Mouse (Mus musculus): ENCODE data around the gene Fzd9. TPM values are rescaled to one million over a fixed set of nuclear protein-coding genes. Genes with fewer than 3 reads are reported as not detected.

Fzd9 gene
- total and polyA plus RNA-seq, 2 experiments from 2014 or later: 2.4 to 3.3 TPM

DNA sequence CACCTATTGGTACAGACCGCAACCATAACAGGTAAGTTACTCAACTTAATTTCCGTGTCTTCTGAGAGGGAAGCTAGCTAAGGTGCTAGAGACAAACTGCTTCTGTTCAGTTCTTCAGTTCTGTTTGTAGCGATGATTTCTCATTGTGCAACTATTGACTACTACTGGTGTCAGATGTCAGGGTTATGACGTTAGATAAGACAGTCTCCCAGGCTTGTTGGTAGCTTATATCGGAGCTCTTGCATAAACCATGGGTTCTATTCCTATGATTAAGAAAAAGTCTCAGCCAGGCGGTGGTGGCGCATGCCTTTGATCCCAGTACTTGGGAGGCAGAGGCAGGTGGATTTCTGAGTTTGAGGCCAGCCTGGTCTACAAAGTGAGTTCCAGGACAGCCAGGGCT is 29.0 kb downstream of the Fzd9 start:
- Histone ChIP-seq H3K4me3 (ENCODE audit: low read depth, low read length) (no peak overlapping the region), H3K9me3 (replicated peaks; ENCODE audit: control insufficient read depth, low read length) (no peaks in the 10 kb centered on the region), H3K27me3 (ENCODE audit: control insufficient read depth, insufficient read depth, low read length) (no peaks in the 10 kb centered on the region), H3K4me1 (ENCODE audit: control insufficient read depth, insufficient read depth) (no peaks in the 10 kb centered on the region), H3K9ac (replicated peaks; ENCODE audit: low read depth, low read length) (no peak overlapping the region), H3K27ac (ENCODE audit: low read depth) (no peak overlapping the region), H3K4me2 (ENCODE audit: low read depth, low read length) (no peak overlapping the region), H3K36me3 (replicated peaks; ENCODE audit: control insufficient read depth, insufficient read depth, low read length) (peaks cover 82% of the 10 kb centered on the region)
- ATAC-seq (ENCODE audit: insufficient read depth, low read depth) (no peak), DNase-seq (ENCODE audit: low spot score) (no peak)
- 86% methylated on average over 7 of the region's 7 CpGs for WGBS
- TF ChIP-seq EP300 (IDR thresholded peaks at IDR 0.05; ENCODE audit: low read depth): no peak
- no peak for TF ChIP-seq CTCF (IDR thresholded peaks at IDR 0.05; ENCODE audit: low read depth)

DNA sequence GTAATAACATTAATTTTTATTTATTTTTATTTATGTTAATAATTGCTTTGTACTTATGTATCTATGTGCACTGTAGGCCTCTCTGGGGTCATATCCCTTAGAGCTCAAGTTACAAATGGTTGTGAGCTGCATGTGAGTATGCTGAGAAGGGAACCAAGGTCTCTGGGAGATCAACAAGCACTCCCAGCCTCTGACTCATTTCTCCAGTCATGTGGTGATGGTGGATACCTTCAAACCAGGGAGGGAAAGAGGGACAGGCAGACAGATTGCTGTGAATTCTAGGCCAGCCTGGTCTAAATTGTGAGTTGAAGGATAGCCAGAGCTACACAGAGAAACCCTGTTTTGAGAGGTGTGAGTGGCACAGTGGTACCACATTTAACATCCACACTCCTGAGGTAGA is 30.1 kb downstream of the Fzd9 start:
- TF ChIP-seq CTCF (IDR thresholded peaks at IDR 0.05; ENCODE audit: low read depth) (no peak), EP300 (IDR thresholded peaks at IDR 0.05; ENCODE audit: low read depth) (no peak)
- Histone ChIP-seq H3K36me3 (replicated peaks; ENCODE audit: control insufficient read depth, insufficient read depth, low read length) (peaks cover 84% of the 10 kb centered on the region), H3K4me3 (ENCODE audit: low read depth, low read length) (no peak overlapping the region), H3K4me2 (ENCODE audit: low read depth, low read length) (no peak overlapping the region), H3K4me1 (ENCODE audit: control insufficient read depth, insufficient read depth) (no peaks in the 10 kb centered on the region), H3K9ac (replicated peaks; ENCODE audit: low read depth, low read length) (no peak overlapping the region), H3K9me3 (replicated peaks; ENCODE audit: control insufficient read depth, low read length) (no peaks in the 10 kb centered on the region), H3K27me3 (ENCODE audit: control insufficient read depth, insufficient read depth, low read length) (no peaks in the 10 kb centered on the region), H3K27ac (ENCODE audit: low read depth) (no peak overlapping the region)
- DNase-seq (ENCODE audit: low spot score): no peak
- no peak for ATAC-seq (ENCODE audit: insufficient read depth, low read depth)

DNA sequence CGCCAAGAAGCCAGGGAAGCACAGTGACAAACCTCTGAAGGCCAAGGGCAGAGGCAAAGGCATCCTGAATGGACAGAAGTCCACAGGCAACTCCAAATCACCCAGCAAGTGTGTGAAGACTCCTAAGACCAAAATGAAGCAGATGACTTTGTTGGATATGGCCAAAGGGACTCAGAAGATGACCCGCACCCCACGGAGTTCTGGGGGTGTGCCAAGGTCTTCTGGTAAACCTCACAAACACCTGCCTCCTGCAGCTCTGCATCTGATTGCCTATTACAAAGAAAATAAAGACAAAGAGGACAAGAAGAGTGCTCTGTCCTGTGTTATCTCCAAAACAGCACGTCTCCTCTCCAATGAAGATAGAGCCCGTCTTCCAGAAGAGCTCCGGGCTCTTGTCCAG is 34.2 kb downstream of the Fzd9 start:
- H3K27ac ChIP-seq (ENCODE audit: low read depth): no peak overlapping the region
- peaks cover 91% of the 10 kb centered on the region for H3K36me3 ChIP-seq (replicated peaks; ENCODE audit: control insufficient read depth, insufficient read depth, low read length)
- 45% methylated on average over 6 of the region's 6 CpGs for WGBS
- no peak overlapping the region for H3K4me2 ChIP-seq (ENCODE audit: low read depth, low read length)
- H3K4me1 ChIP-seq (ENCODE audit: control insufficient read depth, insufficient read depth): no peaks in the 10 kb centered on the region
- no peaks in the 10 kb centered on the region for H3K27me3 ChIP-seq (ENCODE audit: control insufficient read depth, insufficient read depth, low read length)
- ATAC-seq (ENCODE audit: insufficient read depth, low read depth) (no peak), DNase-seq (ENCODE audit: low spot score) (no peak)
- TF ChIP-seq CTCF (IDR thresholded peaks at IDR 0.05; ENCODE audit: low read depth): no peak
- no peak for TF ChIP-seq EP300 (IDR thresholded peaks at IDR 0.05; ENCODE audit: low read depth)
- H3K4me3 ChIP-seq (ENCODE audit: low read depth, low read length): no peak overlapping the region
- H3K9ac ChIP-seq (replicated peaks; ENCODE audit: low read depth, low read length): no peak overlapping the region
- H3K9me3 ChIP-seq (replicated peaks; ENCODE audit: control insufficient read depth, low read length): no peaks in the 10 kb centered on the region

DNA sequence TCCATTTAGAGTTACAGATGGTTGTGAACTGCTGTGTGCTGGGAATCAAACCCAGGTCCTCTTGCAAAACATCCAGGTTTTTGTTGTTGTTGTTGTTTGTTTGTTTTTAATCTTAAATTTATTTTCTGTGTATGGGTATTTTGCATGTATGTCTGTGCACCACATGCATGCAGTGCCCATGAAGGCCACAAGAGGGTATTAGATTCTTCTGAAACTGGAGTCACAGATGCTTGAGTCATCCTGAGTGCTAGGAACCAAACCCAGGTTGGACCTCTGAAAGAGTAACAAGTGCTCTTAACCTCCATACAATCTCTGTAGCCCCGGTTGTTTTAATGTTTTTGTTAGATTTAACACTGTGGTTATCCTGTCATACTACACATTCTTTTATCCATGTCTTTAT is 42.8 kb downstream of the Fzd9 start:
- Histone ChIP-seq H3K9ac (replicated peaks; ENCODE audit: low read depth, low read length) (no peak overlapping the region), H3K27ac (ENCODE audit: low read depth) (no peak overlapping the region), H3K4me1 (ENCODE audit: control insufficient read depth, insufficient read depth) (no peaks in the 10 kb centered on the region), H3K36me3 (replicated peaks; ENCODE audit: control insufficient read depth, insufficient read depth, low read length) (peaks cover 90% of the 10 kb centered on the region), H3K4me3 (ENCODE audit: low read depth, low read length) (no peak overlapping the region), H3K4me2 (ENCODE audit: low read depth, low read length) (no peak overlapping the region), H3K9me3 (replicated peaks; ENCODE audit: control insufficient read depth, low read length) (no peaks in the 10 kb centered on the region), H3K27me3 (ENCODE audit: control insufficient read depth, insufficient read depth, low read length) (no peaks in the 10 kb centered on the region)
- ATAC-seq (ENCODE audit: insufficient read depth, low read depth): no peak
- TF ChIP-seq EP300 (IDR thresholded peaks at IDR 0.05; ENCODE audit: low read depth) (no peak), CTCF (IDR thresholded peaks at IDR 0.05; ENCODE audit: low read depth) (peak; percentile 20; the same call in 1 of the 2 replicates)
- WGBS: 94% methylated on average over 1 of the region's 1 CpGs
- DNase-seq (ENCODE audit: low spot score): no peak

DNA sequence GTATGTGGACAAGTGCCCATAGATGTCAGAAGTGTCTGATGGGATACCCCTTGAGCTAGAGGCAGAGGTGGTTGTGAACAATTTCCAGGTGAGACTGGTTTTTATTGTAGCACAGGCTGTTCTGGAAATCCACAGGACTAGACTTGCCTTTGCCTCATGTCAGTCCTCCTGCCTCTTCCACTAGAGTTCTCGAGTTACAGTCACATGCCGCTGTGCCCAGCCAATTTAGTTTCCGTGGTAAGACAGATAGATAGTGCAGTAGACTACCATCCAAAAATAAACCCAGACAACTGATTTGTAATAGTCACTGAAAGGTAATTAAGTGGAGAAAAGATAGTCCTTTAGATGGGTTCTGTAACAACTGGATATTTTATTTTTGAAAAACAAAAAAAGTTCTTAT is 48.3 kb downstream of the Fzd9 start:
- Histone ChIP-seq H3K4me2 (ENCODE audit: low read depth, low read length) (no peak overlapping the region), H3K27me3 (ENCODE audit: control insufficient read depth, insufficient read depth, low read length) (no peaks in the 10 kb centered on the region), H3K4me3 (ENCODE audit: low read depth, low read length) (no peak overlapping the region), H3K4me1 (ENCODE audit: control insufficient read depth, insufficient read depth) (no peaks in the 10 kb centered on the region), H3K36me3 (replicated peaks; ENCODE audit: control insufficient read depth, insufficient read depth, low read length) (peaks cover 71% of the 10 kb centered on the region), H3K9me3 (replicated peaks; ENCODE audit: control insufficient read depth, low read length) (no peaks in the 10 kb centered on the region), H3K27ac (ENCODE audit: low read depth) (peak overlapping the region; percentile 53), H3K9ac (replicated peaks; ENCODE audit: low read depth, low read length) (no peak overlapping the region)
- ATAC-seq (ENCODE audit: insufficient read depth, low read depth) (peak; percentile 82), DNase-seq (ENCODE audit: low spot score) (peak; percentile 39)
- WGBS: 37% methylated on average over 3 of the region's 3 CpGs
- TF ChIP-seq EP300 (IDR thresholded peaks at IDR 0.05; ENCODE audit: low read depth) (no peak), CTCF (IDR thresholded peaks at IDR 0.05; ENCODE audit: low read depth) (no peak)

Small RNA genes within 50 kb of the gene (microRNA-seq; reads per million reads assigned to microRNA genes)
- not detected for gene Gm25315

Other genes starting within 250 kb of the Fzd9 start
- 55.6 and 60.8 TPM in 2 replicates for gene Abhd11, start 242.1 kb downstream of the Fzd9 start, total RNA-seq (2014; rRNA removed; ENCODE audit: low replicate concordance)
- 99.5 and 100 TPM in 2 replicates for gene Abhd11, start 242.1 kb downstream of the Fzd9 start, polyA plus RNA-seq (2015; fragmentation: Nextera tagmentation; extraction: Ambion mirVana)
- gene Stx1a, start 227.7 kb downstream of the Fzd9 start, total RNA-seq (2014; rRNA removed; ENCODE audit: low replicate concordance): 2.3 and 3.7 TPM in 2 replicates
- gene Stx1a, start 227.7 kb downstream of the Fzd9 start, polyA plus RNA-seq (2015; fragmentation: Nextera tagmentation; extraction: Ambion mirVana): 2.3 and 2.5 TPM in 2 replicates
- gene Dnajc30, start 187.0 kb downstream of the Fzd9 start, total RNA-seq (2014; rRNA removed; ENCODE audit: low replicate concordance): 7.7 and 19.7 TPM in 2 replicates
- 33.6 and 34.1 TPM in 2 replicates for gene Dnajc30, start 187.0 kb downstream of the Fzd9 start, polyA plus RNA-seq (2015; fragmentation: Nextera tagmentation; extraction: Ambion mirVana)
- gene Bud23, start 186.3 kb downstream of the Fzd9 start, total RNA-seq (2014; rRNA removed; ENCODE audit: low replicate concordance): 34.2 and 49.6 TPM in 2 replicates
- 33.7 and 38.2 TPM in 2 replicates for gene Bud23, start 186.3 kb downstream of the Fzd9 start, polyA plus RNA-seq (2015; fragmentation: Nextera tagmentation; extraction: Ambion mirVana)
- gene Vps37d, start 173.0 kb downstream of the Fzd9 start, total RNA-seq (2014; rRNA removed; ENCODE audit: low replicate concordance): 3.7 and 5.6 TPM in 2 replicates
- 1.0 and 1.1 TPM in 2 replicates for gene Vps37d, start 173.0 kb downstream of the Fzd9 start, polyA plus RNA-seq (2015; fragmentation: Nextera tagmentation; extraction: Ambion mirVana)
- 1.2 and 16.0 TPM in 2 replicates for gene Mlxipl, start 161.3 kb downstream of the Fzd9 start, total RNA-seq (2014; rRNA removed; ENCODE audit: low replicate concordance)
- gene Mlxipl, start 161.3 kb downstream of the Fzd9 start, polyA plus RNA-seq (2015; fragmentation: Nextera tagmentation; extraction: Ambion mirVana): 3.4 and 5.3 TPM in 2 replicates
- gene Tbl2, start 101.6 kb downstream of the Fzd9 start, total RNA-seq (2014; rRNA removed; ENCODE audit: low replicate concordance): 30.0 and 66.2 TPM in 2 replicates
- 10.4 and 11.3 TPM in 2 replicates for gene Tbl2, start 101.6 kb downstream of the Fzd9 start, polyA plus RNA-seq (2015; fragmentation: Nextera tagmentation; extraction: Ambion mirVana)
- gene Bcl7b, start 82.9 kb downstream of the Fzd9 start, total RNA-seq (2014; rRNA removed; ENCODE audit: low replicate concordance): 10.6 and 23.2 TPM in 2 replicates
- 51.8 and 54.5 TPM in 2 replicates for gene Bcl7b, start 82.9 kb downstream of the Fzd9 start, polyA plus RNA-seq (2015; fragmentation: Nextera tagmentation; extraction: Ambion mirVana)
- gene Baz1b, start 64.0 kb downstream of the Fzd9 start, total RNA-seq (2014; rRNA removed; ENCODE audit: low replicate concordance): 21.3 and 30.0 TPM in 2 replicates
- gene Baz1b, start 64.0 kb downstream of the Fzd9 start, polyA plus RNA-seq (2015; fragmentation: Nextera tagmentation; extraction: Ambion mirVana): 11.9 and 13.1 TPM in 2 replicates
- gene Fkbp6, start 98.8 kb upstream of the Fzd9 start, total RNA-seq (2014; rRNA removed; ENCODE audit: low replicate concordance): not detected in 2 replicates
- not detected in 2 replicates for gene Fkbp6, start 98.8 kb upstream of the Fzd9 start, polyA plus RNA-seq (2015; fragmentation: Nextera tagmentation; extraction: Ambion mirVana)
- gene Trim50, start 102.1 kb upstream of the Fzd9 start, total RNA-seq (2014; rRNA removed; ENCODE audit: low replicate concordance): not detected in 2 replicates
- gene Trim50, start 102.1 kb upstream of the Fzd9 start, polyA plus RNA-seq (2015; fragmentation: Nextera tagmentation; extraction: Ambion mirVana): not detected in 2 replicates
- 8.7 and 19.3 TPM in 2 replicates for gene Nsun5, start 118.7 kb upstream of the Fzd9 start, total RNA-seq (2014; rRNA removed; ENCODE audit: low replicate concordance)
- 11.4 and 13.1 TPM in 2 replicates for gene Nsun5, start 118.7 kb upstream of the Fzd9 start, polyA plus RNA-seq (2015; fragmentation: Nextera tagmentation; extraction: Ambion mirVana)
- gene Pom121, start 143.3 kb upstream of the Fzd9 start, total RNA-seq (2014; rRNA removed; ENCODE audit: low replicate concordance): 8.4 and 10.3 TPM in 2 replicates
- gene Pom121, start 143.3 kb upstream of the Fzd9 start, polyA plus RNA-seq (2015; fragmentation: Nextera tagmentation; extraction: Ambion mirVana): 3.6 and 4.4 TPM in 2 replicates

Data from heart, postnatal 0 days (tissue).